Mouse (Mus musculus) ES-E14 (cell line): Measurements from ENCODE around the gene Rdh16. TPM values are rescaled to one million over a fixed set of nuclear protein-coding genes. Genes with fewer than 3 reads are reported as not detected.
"Not testable (repeated sequence)": the region's sequence is repeated elsewhere in the genome, so short reads cannot be mapped to it uniquely, and the experiment has no call there.

ENCODE experiments used
- DNase-seq: peaks from one replicate; pipeline ENCODE4 v3.0.0-alpha.2; 2013; ENCODE audit warnings: low read depth, low spot score
- H3K27ac ChIP-seq: 2 replicates; pipeline ENCODE4 v1.5.1; 2012; ENCODE audit warnings: low read depth, mild to moderate bottlenecking, low read length, moderate library complexity, mixed read lengths; ENCODE audit not compliant: poor library complexity, insufficient read depth, severe bottlenecking
- H3K36me3 ChIP-seq: 2 replicates; pipeline ENCODE4 v1.6.1; 2012; ENCODE audit warnings: mild to moderate bottlenecking, low read length, moderate library complexity, mixed read lengths; ENCODE audit not compliant: control insufficient read depth, poor library complexity, insufficient read depth, severe bottlenecking
- H3K4me1 ChIP-seq, 2 experiments: fragments of 150-350 bp in 1 of 2; sonication (generic) in 1 of 2; 2 replicates each; pipeline ENCODE4 v1.6.1; 2012; ENCODE audit warnings: low read length in 2 of 2, mild to moderate bottlenecking in 1 of 2, mixed read lengths in 1 of 2; ENCODE audit not compliant: control insufficient read depth in 2 of 2, insufficient read depth in 2 of 2, poor library complexity in 1 of 2
- H3K4me3 ChIP-seq, 2 experiments: fragments of 150-350 bp in 1 of 2; sonication (generic) in 1 of 2; 2 replicates each; pipeline ENCODE4 v1.5.1; 2012; ENCODE audit warnings: low read length in 2 of 2, low read depth in 1 of 2, mild to moderate bottlenecking in 1 of 2, mixed read lengths in 1 of 2; ENCODE audit not compliant: insufficient read depth in 1 of 2, poor library complexity in 1 of 2, severe bottlenecking in 1 of 2
- H3K9ac ChIP-seq: 2 replicates; pipeline ENCODE4 v1.6.1; 2012; ENCODE audit warnings: low read depth, mild to moderate bottlenecking, low read length, mixed read lengths; ENCODE audit not compliant: poor library complexity, insufficient read depth, severe bottlenecking
- H3K9me3 ChIP-seq: fragments of 150-350 bp; sonication (generic); 2 replicates; pipeline ENCODE4 v1.6.1; 2012; ENCODE audit warnings: low read depth, mild to moderate bottlenecking, low read length; ENCODE audit not compliant: control insufficient read depth, insufficient read depth
- CHD2 ChIP-seq: IDR thresholded peaks from 2 replicates; pipeline ENCODE4 v1.6.1; 2014; ENCODE audit warnings: mild to moderate bottlenecking, low read depth, low read length, inconsistent platforms
- HCFC1 ChIP-seq: IDR thresholded peaks from 2 replicates; pipeline ENCODE4 v1.6.1; 2012; ENCODE audit warnings: low read length, inconsistent platforms, borderline replicate concordance; ENCODE audit not compliant: insufficient read depth
- MAFK ChIP-seq: IDR thresholded peaks from 2 replicates; pipeline ENCODE4 v1.6.1; 2014; ENCODE audit warnings: mild to moderate bottlenecking, low read depth, low read length, inconsistent platforms; ENCODE audit not compliant: insufficient read depth
- ZC3H11A ChIP-seq: IDR thresholded peaks from 2 replicates; pipeline ENCODE4 v1.6.1; 2012; ENCODE audit warnings: low read depth, mild to moderate bottlenecking, inconsistent platforms, low read length, borderline replicate concordance
- ZNF384 ChIP-seq: IDR thresholded peaks from 2 replicates; pipeline ENCODE4 v1.6.1; 2012; ENCODE audit warnings: low read depth, low read length, inconsistent platforms
- in situ Hi-C, 2 experiments: fragments of 600-800 bp; cut with MboI; formaldehyde crosslinking; loops; one replicate each; pipeline ENCODE4 v1.15.1; 2025; ENCODE audit warnings: low sequenced_read_pairs in 2 of 2, inconsistent platforms in 1 of 2; ENCODE audit not compliant: unreplicated experiment in 2 of 2
- total RNA-seq: library from RNA; depleted of rRNA; stranded (reverse); fragments of 300-350 nt; gene quantifications from 2 replicates; pipeline ENCODE4 v1.2.3, GENCODE M21; 2012

The Rdh16 gene
- total RNA-seq, 1 experiment: 0.09 TPM

DNA sequence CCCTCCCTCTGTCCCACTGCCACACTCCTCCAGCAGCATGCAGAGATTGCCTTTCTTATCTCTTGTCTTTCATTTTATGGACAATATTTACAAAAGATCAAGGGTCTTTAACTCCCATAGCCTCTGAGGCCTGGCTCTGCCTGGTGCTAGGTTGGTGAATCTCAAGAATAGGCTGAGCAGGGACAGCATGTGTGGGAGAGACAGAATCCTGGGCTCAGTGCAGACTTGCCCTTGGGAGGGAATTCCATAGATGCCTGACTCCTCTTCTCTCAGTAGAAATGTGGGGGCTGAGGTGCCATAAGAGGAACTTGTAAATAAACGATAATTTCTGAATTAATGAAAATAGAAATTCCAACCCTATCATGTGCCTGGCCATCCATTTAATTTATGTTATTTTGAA lies 34.4 kb upstream of the Rdh16 start:
- H3K9me3 ChIP-seq: no peaks in the 10 kb centered on the region
- no peak overlapping the region for H3K9ac ChIP-seq
- no peak overlapping the region for H3K4me3 ChIP-seq
- no peak overlapping the region for H3K27ac ChIP-seq
- H3K36me3 ChIP-seq: no peaks in the 10 kb centered on the region
- TF ChIP-seq CHD2: no peak
- TF ChIP-seq HCFC1: no peak
- TF ChIP-seq MAFK: no peak
- no peak for TF ChIP-seq ZNF384
- TF ChIP-seq ZC3H11A: no peak
- no peak for DNase-seq
- no peaks in the 10 kb centered on the region; a peak in 1 of 4 replicates for H3K4me1 ChIP-seq
- in situ Hi-C loops: no loop called here

DNA sequence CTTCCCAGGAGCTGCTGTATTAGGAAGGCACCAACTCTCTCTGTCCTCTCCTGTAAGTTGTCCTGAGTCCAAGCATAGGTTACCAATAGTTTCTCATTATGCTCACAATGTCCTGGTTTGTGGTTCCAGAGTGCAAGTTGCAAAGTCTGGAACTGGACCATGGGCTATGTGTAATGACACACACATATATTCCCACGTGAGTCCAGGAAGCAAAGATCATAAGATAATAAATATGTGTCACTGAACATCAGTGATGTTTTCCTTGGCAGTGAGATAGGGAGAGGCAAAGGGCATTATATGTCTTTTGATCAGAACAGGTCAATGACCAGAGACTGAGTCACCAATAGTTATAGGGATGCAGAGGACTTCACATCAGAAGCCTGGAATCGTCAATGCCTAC lies 24.9 kb upstream of the Rdh16 start, which contains the start of gene Rdh9:
Rdh9 (plus strand) TSS at position 376 of the 400 bp plus-strand sequence.
- DNase-seq: no peak
- no peaks in the 10 kb centered on the region for H3K9me3 ChIP-seq
- H3K9ac ChIP-seq: no peak within 1 kb of the TSS
- H3K27ac ChIP-seq: no peak within 1 kb of the TSS
- in situ Hi-C loops: no loop called here
- H3K4me1 ChIP-seq: no peaks in the 10 kb centered on the region
- H3K36me3 ChIP-seq: no peaks in the 10 kb centered on the region
- TF ChIP-seq ZC3H11A (no peak), MAFK (no peak), CHD2 (no peak)
- H3K4me3 ChIP-seq: no peak within 1 kb of the TSS

DNA sequence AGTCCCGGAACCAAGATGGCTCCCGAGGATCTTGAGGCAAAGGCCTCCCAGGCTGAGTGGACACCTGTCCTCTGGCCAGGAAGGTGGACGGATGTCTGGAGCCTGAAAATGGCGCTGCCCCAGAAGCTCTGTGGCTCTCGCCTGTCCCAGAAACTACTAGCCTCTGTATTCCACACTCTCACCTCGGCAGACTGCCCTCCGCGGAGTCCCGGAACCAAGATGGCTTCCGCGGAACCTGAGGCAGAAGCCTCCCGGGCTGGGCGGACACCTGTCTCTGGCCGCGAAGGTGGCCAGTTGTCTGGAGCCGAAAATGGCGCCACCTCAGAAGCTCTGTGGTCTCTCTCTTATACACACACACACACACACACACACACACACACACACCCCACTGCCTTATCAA lies 18.6 kb upstream of the Rdh16 start:
- DNase-seq, H3K36me3 ChIP-seq, in situ Hi-C loops, H3K4me3 ChIP-seq, H3K9me3 ChIP-seq, H3K4me1 ChIP-seq, H3K27ac ChIP-seq, H3K9ac ChIP-seq: not testable (repeated sequence)

DNA sequence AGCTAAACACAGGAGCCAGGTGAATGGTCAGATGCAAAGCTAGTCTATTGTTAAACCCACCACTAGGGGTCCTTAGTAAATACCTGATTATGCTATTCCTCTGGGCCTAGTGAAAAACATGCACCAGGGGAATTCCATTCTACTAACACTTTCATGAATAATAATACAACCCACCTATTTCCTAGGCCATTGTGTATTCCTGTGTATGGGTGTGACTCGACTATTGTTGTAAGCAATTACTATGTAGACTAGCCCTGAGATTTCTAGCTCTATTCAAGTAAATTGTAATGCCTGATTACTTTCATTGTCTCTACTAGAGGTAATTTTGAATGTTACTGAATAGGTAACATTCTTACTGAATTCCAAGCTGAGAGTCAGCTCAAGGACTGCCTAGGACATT lies 15.5 kb upstream of the Rdh16 start:
- H3K36me3 ChIP-seq, H3K9ac ChIP-seq, DNase-seq, in situ Hi-C loops, H3K4me1 ChIP-seq, H3K27ac ChIP-seq, H3K9me3 ChIP-seq, H3K4me3 ChIP-seq: not testable (repeated sequence)

DNA sequence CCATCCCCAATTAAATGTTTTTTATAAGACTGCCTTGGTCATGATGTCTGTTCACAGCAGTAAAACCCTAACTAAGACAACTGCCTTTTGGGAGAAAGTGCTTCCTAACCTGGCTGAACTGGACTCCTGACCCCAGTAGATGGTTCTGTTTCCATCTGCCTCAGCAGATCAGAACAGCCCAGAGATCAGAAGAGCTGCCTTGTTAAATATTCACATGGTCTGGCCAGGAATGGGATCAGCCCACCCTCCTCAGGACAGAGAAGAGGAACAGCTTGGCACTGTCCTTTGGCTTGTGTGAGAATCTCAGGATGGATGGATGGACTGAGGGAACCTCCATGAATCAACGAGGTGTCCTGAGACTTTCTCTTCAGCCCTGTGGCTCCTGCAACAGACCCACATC lies 1.7 kb upstream of the Rdh16 start:
- Histone ChIP-seq H3K4me1 (no peaks in the 10 kb centered on the region), H3K9me3 (0 out of 2 replicates have a peak, but pooled peaks cover 1% of the 10 kb centered on the region), H3K4me3 (no peak overlapping the region), H3K27ac (no peak overlapping the region), H3K36me3 (no peaks in the 10 kb centered on the region), H3K9ac (no peak overlapping the region)
- DNase-seq: no peak
- in situ Hi-C loops: no loop called here
- TF ChIP-seq ZNF384 (no peak), HCFC1 (no peak), MAFK (no peak), CHD2 (no peak), ZC3H11A (no peak)
